Mouse (Mus musculus): ENCODE measurements at regions not wholly inside any gene's neighbourhood (a gene's known extent, or its start where the extent isn't known, plus 50 kb on each side); places are given as distances from the start of the nearest gene placed in this dataset.
A peak's percentile ranks its signal among the peaks of the same experiment; 100 is the strongest.

DNA sequence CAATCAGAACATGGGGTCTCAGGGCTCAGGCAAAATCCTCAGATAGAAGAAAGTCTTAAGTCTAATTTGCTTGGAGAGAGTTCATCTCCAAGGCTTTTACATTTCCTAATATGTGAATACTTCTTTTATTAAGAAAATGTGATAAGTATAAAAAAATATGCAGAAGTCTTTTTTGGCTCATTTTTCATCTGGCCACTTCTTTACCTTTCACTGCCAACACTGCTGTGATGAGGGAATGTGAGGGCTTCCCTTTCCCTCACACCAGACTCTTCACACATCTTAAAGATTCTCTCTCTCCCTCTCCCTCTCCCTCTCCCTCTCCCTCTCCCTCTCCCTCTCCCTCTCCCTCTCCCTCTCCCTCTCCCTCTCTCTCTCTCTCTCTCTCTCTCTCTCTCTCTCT lies 60.0 kb upstream of the Frmd4a start:
- no peak for DNase-seq (ENCODE audit: low spot score)
- Histone ChIP-seq H3K4me3 (ENCODE audit: low read depth, low read length) (no peak overlapping the region), H3K36me3 (ENCODE audit: control insufficient read depth, insufficient read depth, low read length) (no peaks in the 10 kb centered on the region), H3K4me1 (replicated peaks; ENCODE audit: control insufficient read depth, insufficient read depth, low read length) (no peaks in the 10 kb centered on the region), H3K4me2 (replicated peaks; ENCODE audit: low read depth, low read length) (no peak overlapping the region), H3K27ac (ENCODE audit: low read depth, low read length) (no peak overlapping the region), H3K9ac (ENCODE audit: low read depth, low read length) (no peak overlapping the region), H3K9me3 (ENCODE audit: control insufficient read depth, low read length) (no peaks in the 10 kb centered on the region), H3K27me3 (ENCODE audit: control insufficient read depth, insufficient read depth, low read length) (no peaks in the 10 kb centered on the region)
- no peak for ATAC-seq (ENCODE audit: low FRiP score)

DNA sequence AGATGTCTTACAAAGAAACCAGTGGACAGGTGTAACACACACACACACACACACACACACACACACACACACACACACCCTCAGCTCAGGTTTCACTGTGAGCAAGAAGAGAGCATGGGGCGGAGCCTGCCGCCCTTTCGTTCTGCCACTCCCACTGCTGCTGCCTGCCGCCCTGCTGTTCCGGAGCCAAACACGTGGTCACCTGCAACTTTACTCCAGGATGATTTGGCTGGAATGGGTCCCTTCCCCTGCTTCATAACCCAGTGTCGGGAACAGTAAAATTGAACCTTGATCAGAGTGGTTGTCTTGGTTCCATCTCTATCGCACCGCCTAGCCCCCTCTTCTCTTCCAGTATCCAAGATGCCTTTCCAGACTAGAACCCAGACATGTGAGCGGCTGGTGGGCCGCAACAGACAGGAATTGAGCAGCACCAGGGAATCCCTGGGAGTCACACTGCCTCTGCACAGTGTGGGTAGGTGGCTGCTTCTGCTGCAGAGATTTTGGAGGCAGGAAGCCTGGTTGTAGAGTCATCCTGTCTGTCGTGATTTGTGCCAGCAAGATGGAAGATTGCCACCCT lies 59.4 kb upstream of the Frmd4a start:
- H3K4me2 ChIP-seq (replicated peaks; ENCODE audit: low read depth, low read length): no peak overlapping the region; the same call in 1 of the 2 replicates
- no peak overlapping the region for H3K9ac ChIP-seq (ENCODE audit: low read depth, low read length)
- H3K27ac ChIP-seq (ENCODE audit: low read depth, low read length): no peak overlapping the region
- no peaks in the 10 kb centered on the region for H3K36me3 ChIP-seq (ENCODE audit: control insufficient read depth, insufficient read depth, low read length)
- ATAC-seq (ENCODE audit: low FRiP score) (no peak), DNase-seq (ENCODE audit: low spot score) (peak; percentile 27)
- H3K27me3 ChIP-seq (ENCODE audit: control insufficient read depth, insufficient read depth, low read length): no peaks in the 10 kb centered on the region
- no peaks in the 10 kb centered on the region for H3K9me3 ChIP-seq (ENCODE audit: control insufficient read depth, low read length)
- H3K4me3 ChIP-seq (ENCODE audit: low read depth, low read length): no peak overlapping the region
- WGBS: 28% methylated on average over 12 of the region's 12 CpGs
- H3K4me1 ChIP-seq (replicated peaks; ENCODE audit: control insufficient read depth, insufficient read depth, low read length): no peaks in the 10 kb centered on the region

GRCm38 (mm10) chr2:3958711-3959110 lies 58.8 kb upstream of the Frmd4a start:
- Histone ChIP-seq H3K4me2 (replicated peaks; ENCODE audit: low read depth, low read length) (no peak overlapping the region), H3K4me1 (replicated peaks; ENCODE audit: control insufficient read depth, insufficient read depth, low read length) (no peaks in the 10 kb centered on the region), H3K36me3 (ENCODE audit: control insufficient read depth, insufficient read depth, low read length) (no peaks in the 10 kb centered on the region), H3K9me3 (ENCODE audit: control insufficient read depth, low read length) (no peaks in the 10 kb centered on the region), H3K27me3 (ENCODE audit: control insufficient read depth, insufficient read depth, low read length) (no peaks in the 10 kb centered on the region), H3K4me3 (ENCODE audit: low read depth, low read length) (no peak overlapping the region), H3K27ac (ENCODE audit: low read depth, low read length) (no peak overlapping the region), H3K9ac (ENCODE audit: low read depth, low read length) (no peak overlapping the region)
- ATAC-seq (ENCODE audit: low FRiP score): no peak
- DNase-seq (ENCODE audit: low spot score): no peak
- 86% methylated on average over 4 of the region's 4 CpGs for WGBS

- DNase-seq (ENCODE audit: low spot score) (no peak), ATAC-seq (ENCODE audit: low FRiP score) (no peak)
- Histone ChIP-seq H3K9ac (ENCODE audit: low read depth, low read length) (no peak overlapping the region), H3K36me3 (ENCODE audit: control insufficient read depth, insufficient read depth, low read length) (no peaks in the 10 kb centered on the region), H3K4me1 (replicated peaks; ENCODE audit: control insufficient read depth, insufficient read depth, low read length) (no peaks in the 10 kb centered on the region), H3K9me3 (ENCODE audit: control insufficient read depth, low read length) (no peaks in the 10 kb centered on the region), H3K4me3 (ENCODE audit: low read depth, low read length) (no peak overlapping the region), H3K27me3 (ENCODE audit: control insufficient read depth, insufficient read depth, low read length) (no peaks in the 10 kb centered on the region), H3K27ac (ENCODE audit: low read depth, low read length) (no peak overlapping the region), H3K4me2 (replicated peaks; ENCODE audit: low read depth, low read length) (no peak overlapping the region)
- 94% methylated on average over 1 of the region's 1 CpGs for WGBS
These were observed 58.3 kb upstream of the Frmd4a start for GRCm38 (mm10) chr2:3959181-3959580.

DNA sequence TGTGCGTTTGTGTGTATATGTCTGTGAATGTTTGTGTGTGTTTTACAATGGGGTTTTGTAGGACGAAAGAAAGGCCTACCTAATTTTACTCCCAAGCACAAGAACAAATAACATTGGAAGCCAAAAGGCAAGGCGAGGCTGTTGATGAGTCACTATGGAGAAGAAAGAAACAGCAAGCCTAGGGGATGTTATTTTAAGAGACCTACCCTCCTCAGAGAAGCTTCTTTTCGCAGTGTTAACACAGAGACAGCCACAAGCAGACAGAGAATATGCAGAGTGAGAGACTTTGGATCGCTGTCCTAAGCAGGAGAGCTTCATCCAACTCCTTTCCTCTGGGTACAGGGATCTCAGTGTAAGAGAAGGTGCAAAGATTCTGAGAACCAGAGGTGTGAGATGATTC lies 57.3 kb upstream of the Frmd4a start:
- H3K27me3 ChIP-seq (ENCODE audit: control insufficient read depth, insufficient read depth, low read length): no peaks in the 10 kb centered on the region
- no peak overlapping the region for H3K27ac ChIP-seq (ENCODE audit: low read depth, low read length)
- 86% methylated on average over 5 of the region's 5 CpGs for WGBS
- no peaks in the 10 kb centered on the region for H3K9me3 ChIP-seq (ENCODE audit: control insufficient read depth, low read length)
- H3K4me3 ChIP-seq (ENCODE audit: low read depth, low read length): no peak overlapping the region
- H3K36me3 ChIP-seq (ENCODE audit: control insufficient read depth, insufficient read depth, low read length): no peaks in the 10 kb centered on the region
- no peaks in the 10 kb centered on the region for H3K4me1 ChIP-seq (replicated peaks; ENCODE audit: control insufficient read depth, insufficient read depth, low read length)
- no peak overlapping the region for H3K4me2 ChIP-seq (replicated peaks; ENCODE audit: low read depth, low read length)
- no peak for ATAC-seq (ENCODE audit: low FRiP score)
- no peak for DNase-seq (ENCODE audit: low spot score)
- H3K9ac ChIP-seq (ENCODE audit: low read depth, low read length): no peak overlapping the region

DNA sequence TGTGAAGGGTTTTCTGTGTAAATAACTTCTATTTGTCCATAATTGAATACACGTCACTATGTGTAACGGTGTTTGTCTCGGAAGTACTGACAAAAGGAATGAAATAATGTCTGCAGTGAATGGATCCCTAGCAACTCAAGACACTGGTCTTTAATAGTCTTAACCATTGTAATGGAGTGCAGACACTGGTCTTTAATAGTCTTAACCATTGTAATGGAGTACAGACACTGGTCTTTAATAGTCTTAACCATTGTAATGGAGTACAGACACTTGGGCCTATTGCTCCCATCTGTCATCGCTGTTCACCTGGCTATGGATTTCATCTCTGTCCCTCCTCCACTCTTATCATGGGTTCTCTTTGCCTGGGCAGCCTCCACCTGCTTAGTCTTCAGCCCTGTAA lies 53.2 kb upstream of the Frmd4a start:
- no peaks in the 10 kb centered on the region for H3K9me3 ChIP-seq (ENCODE audit: control insufficient read depth, low read length)
- no peak overlapping the region for H3K4me3 ChIP-seq (ENCODE audit: low read depth, low read length)
- H3K4me2 ChIP-seq (replicated peaks; ENCODE audit: low read depth, low read length): no peak overlapping the region
- DNase-seq (ENCODE audit: low spot score) (peak; percentile 74), ATAC-seq (ENCODE audit: low FRiP score) (peak; percentile 100)
- no peaks in the 10 kb centered on the region for H3K4me1 ChIP-seq (replicated peaks; ENCODE audit: control insufficient read depth, insufficient read depth, low read length)
- H3K36me3 ChIP-seq (ENCODE audit: control insufficient read depth, insufficient read depth, low read length): no peaks in the 10 kb centered on the region
- no peak overlapping the region for H3K27ac ChIP-seq (ENCODE audit: low read depth, low read length)
- H3K27me3 ChIP-seq (ENCODE audit: control insufficient read depth, insufficient read depth, low read length): no peaks in the 10 kb centered on the region
- 92% methylated on average over 4 of the region's 4 CpGs for WGBS
- no peak overlapping the region for H3K9ac ChIP-seq (ENCODE audit: low read depth, low read length)
